In the genomic region with DNA sequence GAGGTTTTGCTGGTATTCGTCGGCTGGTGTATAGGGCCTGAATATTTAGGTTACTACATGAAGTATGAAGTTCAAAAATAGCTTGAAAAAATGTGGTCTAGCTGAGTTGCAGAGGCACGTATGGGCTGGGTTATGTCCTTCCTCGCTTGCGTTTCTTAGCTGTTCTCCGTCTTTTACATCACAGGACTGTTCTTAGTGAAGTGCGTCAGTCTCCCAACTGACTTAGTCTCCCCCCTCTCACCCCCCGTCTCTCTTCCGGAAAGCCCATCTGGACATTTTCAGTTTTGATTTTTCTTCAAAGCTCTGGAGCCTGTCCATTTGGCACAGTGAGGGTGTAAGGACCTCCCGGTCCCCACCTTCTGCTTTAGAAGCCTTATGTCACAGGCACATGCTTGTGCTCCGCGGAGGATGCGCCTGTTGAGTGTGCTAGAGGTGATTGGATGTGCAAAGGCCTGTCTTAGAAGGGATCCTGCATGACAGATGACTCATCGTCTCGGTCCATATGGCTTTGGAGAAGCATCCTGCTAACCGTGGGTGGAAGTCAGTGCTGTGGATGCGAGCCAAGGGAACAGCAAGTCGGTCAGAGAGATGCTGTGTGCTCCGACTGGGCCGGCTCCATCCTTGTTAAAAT, we compare ENCODE assay signal across 10 mouse cellular contexts. TPM values are rescaled to one million over a fixed set of nuclear protein-coding genes. Genes with fewer than 3 reads are reported as not detected.
A peak's percentile ranks its signal among the peaks of the same experiment; 100 is the strongest.
DNase-seq lines count a peak whose midpoint lies in the region; ATAC-seq lines count a peak whose summit lies in the region.
"Had no signal": no experiment of that assay in that cellular context is flagged by ENCODE, and none has a peak within 500 bp of the region (broad histone marks: within the 10 kb centered on the region; RNA-seq: fewer than 3 reads in every experiment).

No protein-coding gene starts in this region.

- WGBS in hindbrain, embryonic 13.5 days = 87% methylated on average over 20 of the region's 20 CpGs
- WGBS in hindbrain, embryonic 11.5 days = 94% methylated on average over 20 of the region's 20 CpGs

- ATAC-seq in hindbrain, embryonic 13.5 days (ENCODE audit: low FRiP score) = peak; percentile 17; the same call in 1 of the 2 replicates
- no peak for ATAC-seq in hindbrain, embryonic 11.5 days (ENCODE audit: low FRiP score)
- ATAC-seq in frontal cortex, adult (ENCODE audit: low TSS enrichment) = peak; percentile 89

- no peaks in the 10 kb centered on the region for H3K4me1 ChIP-seq in hindbrain, embryonic 13.5 days (replicated peaks)
- H3K4me1 ChIP-seq in hindbrain, embryonic 11.5 days (replicated peaks; ENCODE audit: control insufficient read depth, insufficient read depth, low read length) = no peaks in the 10 kb centered on the region
- H3K4me1 ChIP-seq: embryonic facial prominence, embryonic 12.5 days; liver, embryonic 13.5 days had no signal

- no peak overlapping the region for H3K4me3 ChIP-seq in hindbrain, embryonic 13.5 days
- H3K4me3 ChIP-seq in hindbrain, embryonic 11.5 days (ENCODE audit: low read depth, low read length) = no peak overlapping the region
- H3K4me3 ChIP-seq: embryonic facial prominence, embryonic 12.5 days; liver, embryonic 13.5 days had no signal

- H3K27me3 ChIP-seq in hindbrain, embryonic 13.5 days = no peaks in the 10 kb centered on the region
- no peaks in the 10 kb centered on the region for H3K27me3 ChIP-seq in hindbrain, embryonic 11.5 days (ENCODE audit: control insufficient read depth, insufficient read depth, low read length)
- H3K27me3 ChIP-seq: embryonic facial prominence, embryonic 12.5 days; liver, embryonic 13.5 days had no signal

- H3K4me2 ChIP-seq in hindbrain, embryonic 13.5 days = no peak overlapping the region
- H3K4me2 ChIP-seq in hindbrain, embryonic 11.5 days (replicated peaks; ENCODE audit: low read depth, low read length) = no peak overlapping the region
- H3K4me2 ChIP-seq: embryonic facial prominence, embryonic 12.5 days; liver, embryonic 13.5 days had no signal

- no peaks in the 10 kb centered on the region for H3K9me3 ChIP-seq in hindbrain, embryonic 13.5 days
- no peaks in the 10 kb centered on the region for H3K9me3 ChIP-seq in hindbrain, embryonic 11.5 days (ENCODE audit: control insufficient read depth, low read length)
- H3K9me3 ChIP-seq: embryonic facial prominence, embryonic 12.5 days; liver, embryonic 13.5 days had no signal

- H3K27ac ChIP-seq in hindbrain, embryonic 13.5 days = no peak overlapping the region
- H3K27ac ChIP-seq in hindbrain, embryonic 11.5 days (ENCODE audit: low read depth, low read length) = no peak overlapping the region
- H3K27ac ChIP-seq: embryonic facial prominence, embryonic 12.5 days; liver, embryonic 13.5 days had no signal

- no peak for DNase-seq in hindbrain, embryonic 11.5 days (ENCODE audit: low spot score)
- DNase-seq in layer of hippocampus, adult 8-10 months (ENCODE audit: low spot score in 2 of 2) = peak; percentile 92
- DNase-seq in lung, postnatal 36 days = peak; percentile 32
- DNase-seq in adrenal gland, adult 8-10 months = no peak
- no peak for DNase-seq in urinary bladder, postnatal 25 days (ENCODE audit: low spot score)
- DNase-seq in kidney, postnatal 36 days = no peak
- DNase-seq: liver, embryonic 13.5 days had no signal

- H3K36me3 ChIP-seq in hindbrain, embryonic 13.5 days = no peaks in the 10 kb centered on the region
- no peaks in the 10 kb centered on the region for H3K36me3 ChIP-seq in hindbrain, embryonic 11.5 days (ENCODE audit: control insufficient read depth, insufficient read depth, low read length)
- H3K36me3 ChIP-seq: embryonic facial prominence, embryonic 12.5 days; liver, embryonic 13.5 days had no signal

- no peak overlapping the region for H3K9ac ChIP-seq in hindbrain, embryonic 13.5 days
- no peak overlapping the region for H3K9ac ChIP-seq in hindbrain, embryonic 11.5 days (ENCODE audit: low read depth, low read length)
- H3K9ac ChIP-seq: embryonic facial prominence, embryonic 12.5 days; liver, embryonic 13.5 days had no signal

RNA-seq across cellular contexts. Expression of gene Ak4, which starts 31.2 kb away (rescaled TPM):
- 7.5 and 7.9 TPM in 2 replicates for polyA plus RNA-seq in hindbrain, embryonic 13.5 days (2015; fragmentation: Nextera tagmentation; extraction: Ambion mirVana)
- 7.0 and 10.4 TPM in 2 replicates for polyA plus RNA-seq in hindbrain, embryonic 11.5 days (2014; fragmentation: Nextera tagmentation; extraction: Ambion mirVana)
- 10 to 100 TPM; 49.4 to 89.0 (median 61.8) TPM for total RNA-seq in layer of hippocampus, adult 8-10 months (2022)
- total RNA-seq in adrenal gland, adult 8-10 months (2022) = 10 to 100 TPM in 2 of 4 experiments, 1 to 10 TPM in 2; 6.7 to 14.0 (median 9.6) TPM

RNA-seq across cellular contexts. Expression of gene Dnajc6, which starts 46.2 kb away (rescaled TPM):
- 31.2 and 33.5 TPM in 2 replicates for polyA plus RNA-seq in hindbrain, embryonic 13.5 days (2015; fragmentation: Nextera tagmentation; extraction: Ambion mirVana)
- 6.0 and 6.9 TPM in 2 replicates for polyA plus RNA-seq in hindbrain, embryonic 11.5 days (2014; fragmentation: Nextera tagmentation; extraction: Ambion mirVana)
- total RNA-seq in layer of hippocampus, adult 8-10 months (2022) = 100 to 1,000 TPM; 267 to 340 (median 308) TPM
- total RNA-seq in adrenal gland, adult 8-10 months (2022) = 10 to 100 TPM in 2 of 4 experiments, 1 to 10 TPM in 2; 5.8 to 20.3 (median 11.7) TPM

Comparison
In these comparisons a context has a peak if more than half of its experiments do, and no peak if none do; other contexts are left out.
1. DNase-seq: peak in layer of hippocampus, adult 8-10 months (2 of 2) and lung, postnatal 36 days (single experiment); none in hindbrain, embryonic 11.5 days (single experiment), adrenal gland, adult 8-10 months (single experiment), urinary bladder, postnatal 25 days (single experiment) and kidney, postnatal 36 days (0 of 2).
2. RNA of gene Dnajc6, which starts 46.2 kb away (total RNA-seq): 267 to 340 TPM in layer of hippocampus, adult 8-10 months; 5.8 to 20.3 TPM in adrenal gland, adult 8-10 months; every median in the first group is over 10 times any median in the second.